Mouse (Mus musculus) T-helper 1 cell (primary cell): ENCODE results near the gene Irf9.

Experiments
- in situ Hi-C: fragments of 300-600 bp; cut with MboI, MseI; formaldehyde crosslinking; loops from one replicate; pipeline ENCODE4 v1.15.1; 2025; ENCODE audit warnings: high pct_unique_total_duplicates

Gene Irf9

DNA sequence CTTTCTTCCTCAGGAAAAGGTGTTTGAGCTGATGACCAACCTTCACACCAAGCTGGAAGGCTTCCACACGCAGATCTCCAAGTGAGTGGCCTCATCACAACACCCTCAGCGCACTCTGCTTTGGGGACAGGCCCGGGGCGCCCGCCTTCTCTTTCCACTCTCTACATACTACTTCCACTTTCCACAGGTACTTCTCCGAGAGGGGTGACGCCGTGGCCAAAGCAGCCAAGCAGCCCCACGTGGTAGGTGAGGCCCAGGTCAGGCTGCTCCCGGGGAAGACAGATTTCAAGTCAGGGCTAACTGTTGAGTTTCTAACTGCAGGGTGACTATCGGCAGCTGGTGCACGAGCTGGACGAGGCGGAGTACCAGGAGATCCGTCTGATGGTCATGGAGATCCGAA lies 22.6 kb upstream of the Irf9 start:
- in situ Hi-C loops = no loop called here

DNA sequence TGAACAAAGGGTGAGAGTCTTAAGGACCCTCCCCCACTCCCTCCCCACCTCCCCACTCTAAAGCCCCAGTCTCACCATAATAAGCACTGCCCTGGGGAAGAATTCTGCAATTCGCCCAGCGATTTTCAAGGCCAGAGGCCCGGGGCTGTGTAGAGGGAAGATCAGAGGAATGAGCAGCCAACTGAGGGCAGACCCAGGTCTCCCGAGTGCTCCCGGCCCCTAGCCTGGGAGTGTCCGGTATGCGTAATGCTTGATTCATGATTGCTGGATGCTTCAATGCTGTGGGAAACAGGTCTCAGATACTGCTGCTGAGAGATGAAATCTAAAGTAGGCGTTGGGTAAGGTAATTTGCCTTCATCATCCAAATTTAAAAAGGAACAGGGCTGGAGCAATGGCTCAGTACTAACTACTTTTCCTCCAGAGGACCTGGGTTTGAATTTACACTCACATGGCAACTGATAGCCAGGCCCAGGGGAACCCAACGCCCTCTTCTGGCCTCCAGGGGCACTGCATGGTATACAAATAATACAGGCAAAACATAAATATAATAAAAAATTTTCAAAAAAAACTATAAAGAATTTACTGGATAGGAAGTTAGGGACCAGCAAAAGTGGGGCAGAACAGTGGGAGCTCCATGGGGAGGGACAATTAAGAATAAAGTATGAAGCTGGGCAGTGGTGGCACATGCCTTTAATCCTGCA lies 21.2 kb upstream of the Irf9 start:
- in situ Hi-C loops = no loop called here

DNA sequence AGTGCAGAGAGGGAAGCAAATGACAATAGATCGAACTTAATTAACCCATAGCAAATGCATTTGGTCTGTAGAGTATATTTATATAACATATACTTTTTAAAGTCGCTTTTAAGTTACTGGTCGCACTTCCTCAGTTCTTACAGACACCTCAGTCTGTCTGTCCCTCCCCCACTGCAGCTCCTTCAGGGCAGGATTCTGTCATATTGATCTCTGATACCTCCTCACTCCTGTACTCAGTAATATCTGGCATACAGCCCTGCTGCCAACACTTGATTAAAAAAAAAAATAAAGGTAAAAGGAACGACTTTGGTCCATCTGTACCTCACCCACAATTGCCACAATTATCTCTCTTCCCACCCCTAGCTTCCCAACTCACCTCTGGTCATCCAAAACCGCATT lies 19.1 kb upstream of the Irf9 start:
- in situ Hi-C loops = no loop called here

GRCm38 (mm10) chr14:55584702-55585565 lies 18.4 kb upstream of the Irf9 start, which contains the start of gene Emc9:
Emc9 (minus strand) TSS chr14:55585302.
- in situ Hi-C loops = no loop called here

DNA sequence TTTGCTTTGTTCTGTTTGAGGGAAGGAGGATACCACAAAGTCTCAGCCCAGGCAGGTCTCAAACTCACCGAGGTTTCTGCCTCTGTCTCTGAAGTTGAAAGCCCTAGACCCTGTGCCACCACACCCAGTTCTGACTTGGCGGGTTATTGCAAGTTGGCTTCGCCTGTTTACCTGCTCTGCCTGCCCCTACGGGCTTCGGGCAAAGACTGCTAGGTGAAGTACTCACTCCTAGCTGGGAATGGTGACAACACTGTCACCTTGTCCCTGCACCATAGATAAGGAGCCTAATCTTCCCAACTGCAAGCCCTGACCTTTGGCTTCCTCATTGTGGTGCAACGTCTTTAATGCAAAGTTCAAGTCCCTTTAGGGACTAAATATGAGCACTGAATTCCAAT lies 17.8 kb upstream of the Irf9 start:
- in situ Hi-C loops = no loop called here

DNA sequence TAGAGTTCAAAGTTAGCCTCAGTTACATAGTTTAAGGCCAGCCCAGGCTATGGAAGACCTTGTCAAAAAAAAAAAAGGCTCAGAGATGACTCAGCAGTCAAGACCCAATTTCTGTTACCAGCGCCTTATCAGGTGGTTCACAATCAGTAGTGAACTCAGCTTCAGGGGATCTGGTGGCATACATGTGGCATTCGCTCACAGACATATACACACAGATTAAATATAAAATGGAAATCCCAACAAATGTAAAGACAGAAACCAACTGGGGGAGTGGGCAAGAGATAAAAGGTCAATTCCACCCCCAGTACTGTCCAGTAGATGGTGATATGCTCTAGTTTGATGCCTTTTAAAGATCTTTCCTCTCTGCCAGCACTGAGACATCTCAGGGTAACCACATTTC lies 17.2 kb upstream of the Irf9 start:
- in situ Hi-C loops = no loop called here

- in situ Hi-C loops = no loop called here
Observed at GRCm38 (mm10) chr14:55589271-55589670, 14.1 kb upstream of the Irf9 start.

DNA sequence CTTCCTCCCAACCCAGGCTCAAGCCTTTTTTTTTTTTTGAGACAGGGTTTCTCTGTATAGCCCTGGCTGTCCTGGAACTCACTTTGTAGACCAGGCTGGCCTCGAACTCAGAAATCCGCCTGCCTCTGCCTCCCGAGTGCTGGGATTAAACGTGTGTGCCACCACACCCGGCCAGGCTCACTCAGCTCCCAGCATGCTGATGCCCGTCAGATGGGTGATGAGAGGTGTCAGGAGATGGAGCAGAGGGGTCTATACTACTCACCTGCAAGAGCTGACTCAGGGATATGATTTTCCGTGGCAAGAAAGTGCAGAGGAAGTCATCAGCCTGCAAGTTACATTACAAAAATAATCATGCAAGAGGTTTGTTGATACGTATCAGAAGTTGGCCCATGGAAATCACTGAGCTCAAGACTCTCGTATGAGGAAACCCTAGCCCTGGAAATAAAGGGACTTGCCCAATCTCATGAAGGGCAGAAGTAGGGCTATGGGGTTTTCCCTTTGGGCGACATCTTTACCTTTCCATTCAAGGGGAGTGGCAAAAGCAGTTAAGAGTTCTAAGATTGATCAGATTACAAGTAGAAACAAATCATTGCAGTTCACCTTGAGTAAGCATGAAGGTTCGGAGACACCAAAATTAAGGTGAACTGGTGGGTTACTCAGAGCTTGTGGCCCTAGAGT lies 13.5 kb upstream of the Irf9 start:
- in situ Hi-C loops = no loop called here

DNA sequence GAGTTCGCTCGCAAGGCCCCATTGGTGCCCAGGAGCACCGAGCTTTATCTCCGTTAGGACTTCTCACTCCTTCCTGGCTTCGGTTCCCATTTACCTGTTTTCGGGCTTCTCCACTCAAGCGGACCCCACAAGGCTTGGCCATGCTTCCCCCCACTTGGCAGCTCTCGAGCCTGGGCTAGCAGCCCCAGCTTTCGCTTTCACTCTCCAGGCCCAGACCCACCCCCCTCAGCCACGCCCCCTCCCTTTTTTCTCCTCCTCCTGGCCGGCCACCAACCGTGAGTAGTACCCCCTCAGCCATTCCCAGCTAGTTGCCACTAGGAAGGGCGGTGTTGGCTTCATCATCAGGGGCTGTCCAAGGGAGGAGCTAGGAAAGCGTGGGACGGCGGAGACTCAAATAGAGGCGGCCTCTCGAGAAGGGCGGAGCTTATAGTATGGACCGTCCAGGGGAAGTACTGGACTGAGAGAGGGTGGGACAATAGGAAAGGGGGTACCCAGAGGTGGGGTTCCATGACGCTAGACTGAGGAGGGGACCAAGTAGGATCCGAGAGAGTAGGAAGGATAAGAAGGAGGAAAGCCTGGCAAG lies 12.5 kb upstream of the Irf9 start, which contains the start of gene Psme2:
Gene Psme2 (minus strand): TSS at position 366 of the 583 bp plus-strand sequence.
- in situ Hi-C loops = no loop called here

GRCm38 (mm10) chr14:55591331-55591891 lies 12.0 kb upstream of the Irf9 start, which contains the start of gene Rnf31:
Rnf31 (plus strand) TSS chr14:55591708.
- in situ Hi-C loops = no loop called here

DNA sequence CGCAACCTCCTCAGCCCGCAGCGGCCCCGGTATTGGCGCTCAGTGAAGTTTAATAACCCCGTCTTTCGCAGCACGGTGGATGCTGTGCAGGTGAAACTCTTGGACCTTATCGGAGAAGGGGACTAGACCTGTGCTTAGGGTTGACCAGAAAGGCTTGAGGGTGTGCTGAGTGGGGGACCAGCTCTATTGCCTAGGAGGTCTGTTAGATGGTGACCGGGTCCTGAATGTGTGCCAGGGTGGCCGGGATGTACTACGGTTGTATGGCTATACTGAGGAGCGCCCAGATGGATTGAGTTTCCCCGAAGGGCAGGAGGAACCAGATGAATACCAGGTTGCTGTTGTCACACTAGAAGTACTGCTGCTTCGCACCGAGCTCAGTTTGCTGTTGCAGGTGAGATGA lies 11.1 kb upstream of the Irf9 start:
- in situ Hi-C loops = no loop called here

GRCm38 (mm10) chr14:55596036-55596690 lies 7.2 kb upstream of the Irf9 start:
- in situ Hi-C loops = no loop called here

DNA sequence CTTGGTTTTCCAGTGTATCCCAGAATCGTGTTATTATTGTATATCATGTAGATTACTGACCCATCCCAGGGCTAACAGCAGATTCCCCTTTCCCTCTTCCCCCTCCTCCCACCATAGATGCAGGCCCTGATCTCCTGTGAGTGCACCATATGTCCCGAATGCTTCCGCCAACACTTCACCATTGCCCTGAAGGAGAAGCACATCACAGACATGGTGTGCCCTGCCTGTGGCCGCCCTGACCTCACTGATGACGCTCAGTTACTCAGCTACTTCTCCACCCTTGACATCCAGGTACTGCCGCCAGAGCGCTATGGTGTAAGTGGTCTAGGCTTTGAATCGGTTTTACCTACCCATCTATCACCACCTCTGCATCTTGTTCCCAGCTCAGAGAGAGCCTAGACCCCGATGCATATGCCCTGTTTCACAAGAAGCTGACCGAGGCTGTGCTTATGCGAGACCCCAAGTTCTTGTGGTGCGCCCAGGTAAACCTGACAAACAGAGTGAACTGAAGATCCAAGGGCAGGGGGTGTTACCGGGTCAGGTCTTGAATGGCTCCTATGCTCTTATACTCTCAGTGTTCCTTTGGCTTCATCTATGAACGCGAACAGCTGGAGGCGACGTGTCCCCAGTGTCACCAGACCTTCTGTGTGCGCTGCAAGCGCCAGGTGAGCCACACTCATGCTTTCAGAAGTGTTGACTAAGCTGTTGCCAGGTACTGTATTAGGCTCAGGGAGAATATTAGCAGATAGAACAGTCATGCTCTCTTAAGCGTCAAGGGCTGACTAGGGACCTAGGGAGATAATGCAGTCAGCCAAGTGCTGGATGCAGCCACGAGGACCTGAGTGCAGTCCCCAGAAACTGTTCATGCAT lies 4.6 kb upstream of the Irf9 start:
- in situ Hi-C loops = no loop called here

- in situ Hi-C loops = no loop called here
Observed at GRCm38 (mm10) chr14:55603633-55604576, 534 bp downstream of the Irf9 start.

DNA sequence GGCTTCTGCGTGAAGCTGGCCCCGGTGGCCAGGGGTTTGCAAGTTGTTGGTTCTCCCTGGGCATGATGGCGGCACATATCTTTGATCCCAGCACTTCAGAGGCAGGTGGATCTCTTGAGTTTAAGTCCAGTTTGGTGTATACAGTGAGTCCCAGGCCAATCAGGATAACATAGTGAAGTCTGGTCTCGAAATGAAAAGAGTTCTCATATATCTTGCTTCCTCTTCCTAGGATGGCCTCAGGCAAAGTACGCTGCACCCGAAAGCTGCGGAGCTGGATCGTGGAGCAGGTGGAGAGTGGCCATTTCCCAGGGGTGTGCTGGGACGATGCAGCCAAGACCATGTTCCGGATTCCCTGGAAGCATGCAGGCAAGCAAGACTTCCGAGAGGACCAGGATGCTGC lies 1.5 kb downstream of the Irf9 start:
- in situ Hi-C loops = no loop called here

GRCm38 (mm10) chr14:55605743-55606459 lies 2.5 kb downstream of the Irf9 start:
- in situ Hi-C loops = no loop called here

DNA sequence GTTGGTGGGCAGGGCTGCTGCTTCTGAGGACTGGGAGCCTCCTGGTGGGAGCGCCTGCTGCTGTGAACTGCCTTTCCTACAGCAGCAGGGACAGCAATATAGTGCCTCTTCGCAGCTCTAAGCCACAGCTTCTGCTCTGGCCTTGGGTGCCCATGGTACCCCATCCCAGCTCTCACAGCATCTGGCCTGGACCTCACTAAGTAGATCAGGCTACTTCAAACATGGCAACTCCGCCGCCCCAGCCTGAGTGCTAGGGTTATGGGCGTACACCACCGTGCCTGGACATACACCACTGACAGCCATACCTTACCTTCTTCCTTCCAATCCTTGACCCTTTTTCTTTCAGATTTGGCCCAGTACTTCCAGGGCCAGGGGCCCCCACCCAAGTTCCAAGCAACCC lies 5.0 kb downstream of the Irf9 start:
- in situ Hi-C loops = no loop called here

GRCm38 (mm10) chr14:55613346-55613745 lies 10.0 kb downstream of the Irf9 start:
- in situ Hi-C loops = no loop called here
